Mouse (Mus musculus): ENCODE measurements around the gene Per1. TPM values are rescaled to one million over a fixed set of nuclear protein-coding genes. Genes with fewer than 3 reads are reported as not detected.

The Per1 gene
- total and polyA plus RNA-seq, 3 experiments: 8.9 to 55.5 (median 40.6) TPM

DNA sequence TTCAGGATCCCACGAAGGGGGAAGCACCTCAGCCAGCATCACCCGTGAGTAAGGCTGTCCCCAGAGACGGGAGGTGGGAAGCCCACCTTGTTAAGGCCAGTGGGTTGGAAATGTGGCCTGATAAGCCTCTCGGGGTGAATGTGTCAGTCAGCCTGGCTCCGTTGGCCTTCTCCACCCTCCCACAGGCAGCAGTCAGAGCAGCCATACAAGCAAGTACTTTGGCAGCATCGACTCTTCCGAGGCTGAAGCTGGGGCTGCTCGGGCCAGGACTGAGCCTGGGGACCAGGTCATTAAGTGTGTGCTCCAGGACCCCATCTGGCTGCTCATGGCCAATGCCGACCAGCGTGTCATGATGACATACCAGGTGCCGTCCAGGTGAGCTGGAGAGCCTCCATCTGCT, 12.7 kb downstream of the Per1 start:
- Histone ChIP-seq H3K4me3 (ENCODE audit: low read depth, low read length) (no peak overlapping the region), H3K36me3 (replicated peaks) (peaks cover 74% of the 10 kb centered on the region), H3K4me1 (ENCODE audit: insufficient read depth, low read depth, low read length) (peaks cover 36% of the 10 kb centered on the region), H3K27me3 (ENCODE audit: insufficient read depth, low read length) (peaks cover 11% of the 10 kb centered on the region), H3K9me3 (replicated peaks) (no peaks in the 10 kb centered on the region)
- DNase-seq (ENCODE audit: low spot score) (no peak), ATAC-seq (ENCODE audit: extremely low read depth, insufficient number of reproducible peaks, low FRiP score, poor library complexity, severe bottlenecking) (no peak)
- TF ChIP-seq CTCF (IDR thresholded peaks at IDR 0.05; ENCODE audit: low read depth, low read length) (no peak), GATA1 (IDR thresholded peaks at IDR 0.05; ENCODE audit: borderline replicate concordance, low read length) (no peak), TAL1 (conservative IDR thresholded peaks at IDR 0.05; ENCODE audit: low read depth, low read length) (no peak), POLR2AphosphoS5 (IDR thresholded peaks at IDR 0.05; ENCODE audit: insufficient replicate concordance, low read depth, low read length) (no peak), GATA2 (IDR thresholded peaks at IDR 0.05; ENCODE audit: borderline replicate concordance, low read depth, low read length) (no peak)

- ATAC-seq (ENCODE audit: extremely low read depth, insufficient number of reproducible peaks, low FRiP score, poor library complexity, severe bottlenecking) (no peak), DNase-seq (ENCODE audit: low spot score) (no peak)
- Histone ChIP-seq H3K4me1 (ENCODE audit: insufficient read depth, low read depth, low read length) (peaks cover 36% of the 10 kb centered on the region), H3K4me3 (ENCODE audit: low read depth, low read length) (no peak overlapping the region), H3K36me3 (replicated peaks) (peaks cover 68% of the 10 kb centered on the region), H3K9me3 (replicated peaks) (no peaks in the 10 kb centered on the region), H3K27me3 (ENCODE audit: insufficient read depth, low read length) (peaks cover 15% of the 10 kb centered on the region)
- no peak for TF ChIP-seq GATA1 (IDR thresholded peaks at IDR 0.05; ENCODE audit: borderline replicate concordance, low read length)
- TF ChIP-seq POLR2AphosphoS5 (IDR thresholded peaks at IDR 0.05; ENCODE audit: insufficient replicate concordance, low read depth, low read length): no peak
- no peak for TF ChIP-seq GATA2 (IDR thresholded peaks at IDR 0.05; ENCODE audit: borderline replicate concordance, low read depth, low read length)
- TF ChIP-seq CTCF (IDR thresholded peaks at IDR 0.05; ENCODE audit: low read depth, low read length): no peak
- no peak for TF ChIP-seq TAL1 (conservative IDR thresholded peaks at IDR 0.05; ENCODE audit: low read depth, low read length)
These were observed 13.2 kb downstream of the Per1 start for GRCm38 (mm10) chr11:69108223-69108622.

GRCm38 (mm10) chr11:69109032-69109900, 14.2 kb downstream of the Per1 start:
- ATAC-seq (ENCODE audit: extremely low read depth, insufficient number of reproducible peaks, low FRiP score, poor library complexity, severe bottlenecking) (no peak), DNase-seq (ENCODE audit: low spot score) (no peak)
- H3K4me3 ChIP-seq (ENCODE audit: low read depth, low read length): peak overlapping the region; percentile 11; the same call in 1 of the 2 replicates
- TF ChIP-seq GATA2 (IDR thresholded peaks at IDR 0.05; ENCODE audit: borderline replicate concordance, low read depth, low read length) (no peak), GATA1 (IDR thresholded peaks at IDR 0.05; ENCODE audit: borderline replicate concordance, low read length) (no peak), CTCF (IDR thresholded peaks at IDR 0.05; ENCODE audit: low read depth, low read length) (no peak), TAL1 (conservative IDR thresholded peaks at IDR 0.05; ENCODE audit: low read depth, low read length) (no peak), POLR2AphosphoS5 (IDR thresholded peaks at IDR 0.05; ENCODE audit: insufficient replicate concordance, low read depth, low read length) (no peak; the same call in 1 of the 2 replicates)
- H3K27me3 ChIP-seq (ENCODE audit: insufficient read depth, low read length): peaks cover 15% of the 10 kb centered on the region
- H3K4me1 ChIP-seq (ENCODE audit: insufficient read depth, low read depth, low read length): peaks cover 37% of the 10 kb centered on the region
- no peaks in the 10 kb centered on the region for H3K9me3 ChIP-seq (replicated peaks)
- H3K36me3 ChIP-seq (replicated peaks): peaks cover 58% of the 10 kb centered on the region

DNA sequence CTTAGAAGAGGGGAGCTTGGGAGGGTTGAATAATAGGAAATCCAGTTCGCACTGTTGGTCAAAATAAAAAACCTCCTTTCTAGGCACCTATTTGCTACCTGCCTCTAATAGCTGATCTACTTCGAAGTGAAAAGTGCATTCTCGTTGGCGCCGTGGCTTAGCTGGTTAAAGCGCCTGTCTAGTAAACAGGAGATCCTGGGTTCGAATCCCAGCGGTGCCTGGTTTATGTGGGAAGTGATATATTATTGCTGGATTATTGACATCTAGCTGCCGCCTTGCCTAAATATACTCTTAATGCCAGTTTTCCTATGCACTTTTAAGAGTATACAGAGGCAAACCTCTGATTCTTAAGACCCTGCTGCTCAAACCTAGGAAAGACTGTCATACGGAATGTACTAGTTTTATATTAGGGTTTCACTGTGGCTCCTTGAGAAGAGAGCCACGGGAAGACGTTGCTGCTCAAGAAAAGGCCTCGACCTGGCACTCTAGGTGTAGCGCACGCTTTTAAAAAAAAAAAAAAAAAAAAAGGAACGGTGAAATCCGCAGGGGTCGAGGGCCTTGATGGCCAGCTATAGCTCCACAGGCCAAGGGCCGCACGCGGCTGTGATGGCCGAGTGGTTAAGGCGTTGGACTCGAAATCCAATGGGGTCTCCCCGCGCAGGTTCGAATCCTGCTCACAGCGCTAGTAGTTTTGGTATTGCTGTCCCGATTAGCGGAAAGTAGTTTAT, 15.5 kb downstream of the Per1 start:
- H3K4me1 ChIP-seq (ENCODE audit: insufficient read depth, low read depth, low read length): peaks cover 34% of the 10 kb centered on the region
- peak overlapping the region; percentile 52; the same call in 1 of the 2 replicates for H3K4me3 ChIP-seq (ENCODE audit: low read depth, low read length)
- H3K9me3 ChIP-seq (replicated peaks): no peaks in the 10 kb centered on the region
- ATAC-seq (ENCODE audit: extremely low read depth, insufficient number of reproducible peaks, low FRiP score, poor library complexity, severe bottlenecking): no peak
- no peak for DNase-seq (ENCODE audit: low spot score)
- peaks cover 46% of the 10 kb centered on the region for H3K36me3 ChIP-seq (replicated peaks)
- peaks cover 18% of the 10 kb centered on the region for H3K27me3 ChIP-seq (ENCODE audit: insufficient read depth, low read length)
- TF ChIP-seq CTCF (IDR thresholded peaks at IDR 0.05; ENCODE audit: low read depth, low read length) (no peak), POLR2AphosphoS5 (IDR thresholded peaks at IDR 0.05; ENCODE audit: insufficient replicate concordance, low read depth, low read length) (no peak), GATA2 (IDR thresholded peaks at IDR 0.05; ENCODE audit: borderline replicate concordance, low read depth, low read length) (no peak), TAL1 (conservative IDR thresholded peaks at IDR 0.05; ENCODE audit: low read depth, low read length) (no peak)

DNA sequence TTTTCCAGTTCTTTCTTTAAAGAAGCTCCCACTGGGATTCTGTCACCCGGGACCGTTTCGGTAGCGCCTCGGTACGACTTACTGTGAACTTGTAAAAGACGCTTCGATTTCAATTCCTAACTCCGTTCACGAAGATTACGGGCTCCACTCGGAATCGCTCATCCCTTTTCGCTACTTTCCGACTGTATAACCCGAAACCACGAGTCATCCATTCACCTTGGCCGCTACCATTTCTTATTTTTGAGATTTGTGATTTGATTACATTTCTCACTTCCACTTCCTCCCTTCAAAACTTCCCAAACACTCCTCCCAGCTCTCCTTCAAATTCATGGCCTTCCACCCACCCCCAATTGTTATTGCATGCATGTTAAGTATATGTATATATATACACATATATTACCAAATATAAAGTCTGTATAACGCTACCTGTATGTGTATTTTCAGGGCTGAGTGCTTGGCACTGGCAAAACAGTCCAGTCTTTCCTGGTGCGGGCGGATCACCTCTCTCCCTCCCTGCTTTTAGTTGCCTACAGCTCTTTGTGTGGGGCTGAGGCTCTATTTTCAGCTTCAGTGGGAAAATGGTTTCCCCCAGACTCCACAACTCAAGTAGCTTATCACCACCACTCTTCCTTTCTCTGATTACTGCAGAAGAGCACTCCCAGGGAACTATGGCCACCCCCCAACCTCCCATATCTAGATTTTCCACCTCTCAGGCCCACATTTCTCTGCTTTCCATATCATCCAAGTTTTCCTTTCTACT, 16.2 kb downstream of the Per1 start:
- Histone ChIP-seq H3K9me3 (replicated peaks) (no peaks in the 10 kb centered on the region), H3K27me3 (ENCODE audit: insufficient read depth, low read length) (peaks cover 21% of the 10 kb centered on the region), H3K36me3 (replicated peaks) (peaks cover 38% of the 10 kb centered on the region), H3K4me3 (ENCODE audit: low read depth, low read length) (peak overlapping the region; percentile 52; the same call in 1 of the 2 replicates), H3K4me1 (ENCODE audit: insufficient read depth, low read depth, low read length) (peaks cover 34% of the 10 kb centered on the region)
- no peak for DNase-seq (ENCODE audit: low spot score)
- TF ChIP-seq GATA1 (IDR thresholded peaks at IDR 0.05; ENCODE audit: borderline replicate concordance, low read length): no peak
- TF ChIP-seq GATA2 (IDR thresholded peaks at IDR 0.05; ENCODE audit: borderline replicate concordance, low read depth, low read length): no peak
- no peak for TF ChIP-seq TAL1 (conservative IDR thresholded peaks at IDR 0.05; ENCODE audit: low read depth, low read length)
- no peak for TF ChIP-seq CTCF (IDR thresholded peaks at IDR 0.05; ENCODE audit: low read depth, low read length)
- TF ChIP-seq POLR2AphosphoS5 (IDR thresholded peaks at IDR 0.05; ENCODE audit: insufficient replicate concordance, low read depth, low read length): no peak
- no peak for ATAC-seq (ENCODE audit: extremely low read depth, insufficient number of reproducible peaks, low FRiP score, poor library complexity, severe bottlenecking)
